10 mouse cellular contexts compared by ENCODE assay signal in the genomic region with DNA sequence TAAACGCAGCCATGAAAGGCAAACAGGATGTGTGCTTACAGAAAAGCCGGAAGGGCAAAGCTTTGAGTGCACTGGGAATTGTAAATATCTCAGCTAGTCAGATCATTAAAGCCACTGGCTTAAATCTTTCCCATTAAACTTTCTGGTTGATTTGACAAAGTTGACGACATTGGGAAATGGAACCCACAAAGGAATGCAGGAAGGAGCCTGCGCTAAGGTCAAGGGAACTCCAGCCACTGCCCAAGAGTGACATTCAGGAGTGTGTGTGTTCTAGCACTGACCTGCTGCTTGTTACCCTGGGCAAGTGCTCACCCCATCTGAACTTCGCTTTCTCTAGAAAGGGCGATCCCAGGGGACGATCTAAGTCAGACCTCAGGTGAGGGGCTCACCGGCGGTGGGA. TPM values are rescaled to one million over a fixed set of nuclear protein-coding genes. Genes with fewer than 3 reads are reported as not detected.
DNase-seq lines count a peak whose midpoint lies in the region; ATAC-seq and TF ChIP-seq lines count a peak whose summit lies in the region.
"Had no signal": no experiment of that assay in that cellular context is flagged by ENCODE, and none has a peak within 500 bp of the region (broad histone marks: within the 10 kb centered on the region; RNA-seq: fewer than 3 reads in every experiment).

No protein-coding gene starts in this region.

- 54% methylated on average over 9 of the region's 9 CpGs for WGBS in hindbrain, postnatal 0 days
- 52% methylated on average over 9 of the region's 9 CpGs for WGBS in hindbrain, embryonic 12.5 days
- 33% methylated on average over 9 of the region's 9 CpGs for WGBS in limb, embryonic 13.5 days

- DNase-seq in hindbrain, postnatal 0 days (ENCODE audit: low spot score) = no peak
- DNase-seq in MEL (ENCODE audit: low read depth, low spot score) = no peak
- peak; percentile 63 for DNase-seq in kidney, adult 11 months
- no peak for DNase-seq in cerebellum, adult 11 months
- DNase-seq: cerebellum, adult 18-20 months; layer of hippocampus, postnatal 36 days had no signal

- H3K27ac ChIP-seq in hindbrain, postnatal 0 days = no peak overlapping the region
- H3K27ac ChIP-seq in hindbrain, embryonic 12.5 days = no peak overlapping the region
- H3K27ac ChIP-seq in MEL (ENCODE audit: control insufficient read depth, low read depth, low read length) = peak overlapping the region; percentile 91; the same call in 1 of the 2 replicates
- H3K27ac ChIP-seq in limb, embryonic 13.5 days = no peak overlapping the region

- H3K4me1 ChIP-seq in hindbrain, postnatal 0 days (ENCODE audit: insufficient read depth, low read length) = peaks cover 17% of the 10 kb centered on the region
- H3K4me1 ChIP-seq in hindbrain, embryonic 12.5 days = peaks cover 30% of the 10 kb centered on the region
- H3K4me1 ChIP-seq in MEL (ENCODE audit: control insufficient read depth in 1 of 2, insufficient read depth in 2 of 2, low read length in 2 of 2) = peaks cover 15 to 40% of the 10 kb centered on the region in 2 experiments
- H3K4me1 ChIP-seq in limb, embryonic 13.5 days = peaks cover 41% of the 10 kb centered on the region

- TF ChIP-seq EP300 in MEL (IDR thresholded peaks at IDR 0.05; ENCODE audit: low read depth in 1 of 2, low read length in 2 of 2) = no peak

- H3K4me3 ChIP-seq in hindbrain, postnatal 0 days (ENCODE audit: low read length) = peak overlapping the region; percentile 6; the same call in 1 of the 2 replicates
- H3K4me3 ChIP-seq in hindbrain, embryonic 12.5 days = no peak overlapping the region
- H3K4me3 ChIP-seq in MEL (ENCODE audit: control insufficient read depth in 1 of 2, insufficient read depth in 1 of 2, low read depth in 2 of 2, low read length in 2 of 2) = no peak overlapping the region; a peak in 1 of 4 replicates
- peak overlapping the region; percentile 45; the same call in 1 of the 2 replicates for H3K4me3 ChIP-seq in limb, embryonic 13.5 days

- no peaks in the 10 kb centered on the region for H3K36me3 ChIP-seq in hindbrain, postnatal 0 days (ENCODE audit: insufficient read depth, low read length)
- H3K36me3 ChIP-seq in hindbrain, embryonic 12.5 days = no peaks in the 10 kb centered on the region
- peaks cover 14 to 32% of the 10 kb centered on the region in 2 experiments for H3K36me3 ChIP-seq in MEL (ENCODE audit: control insufficient read depth in 1 of 2, insufficient read depth in 2 of 2, low read length in 2 of 2)
- peaks cover 5% of the 10 kb centered on the region; the same call in 1 of the 2 replicates for H3K36me3 ChIP-seq in limb, embryonic 13.5 days

- H3K79me2 ChIP-seq in MEL (ENCODE audit: control insufficient read depth, insufficient read depth, low read length, poor library complexity) = peaks cover 42% of the 10 kb centered on the region

- no peak for TF ChIP-seq RAD21 in MEL (IDR thresholded peaks at IDR 0.05; ENCODE audit: low read depth, low read length)

- TF ChIP-seq POLR2A in MEL (IDR thresholded peaks at IDR 0.05; ENCODE audit: control insufficient read depth in 1 of 2, insufficient read depth in 1 of 2, low read depth in 1 of 2, low read length in 2 of 2, poor library complexity in 1 of 2) = no peak

- no peak overlapping the region for H3K4me2 ChIP-seq in hindbrain, postnatal 0 days (ENCODE audit: low read depth, low read length)
- no peak overlapping the region for H3K4me2 ChIP-seq in hindbrain, embryonic 12.5 days (replicated peaks)
- H3K4me2 ChIP-seq in limb, embryonic 13.5 days (replicated peaks) = 0 out of 2 replicates have a peak overlapping the region, but pooled peaks have one; percentile 23

- no peak for TF ChIP-seq CTCF in hindbrain, postnatal 0 days (IDR thresholded peaks at IDR 0.05; ENCODE audit: low read depth)
- TF ChIP-seq CTCF in MEL (IDR thresholded peaks at IDR 0.05 in 2 of 3, conservative IDR thresholded peaks at IDR 0.05 in 1 of 3; ENCODE audit: control insufficient read depth in 1 of 3, insufficient read depth in 1 of 3, low read depth in 2 of 3, low read length in 3 of 3, poor library complexity in 1 of 3, severe bottlenecking in 1 of 3) = no peak

- ATAC-seq in hindbrain, postnatal 0 days = no peak
- ATAC-seq in hindbrain, embryonic 12.5 days (ENCODE audit: low FRiP score) = no peak
- ATAC-seq in limb, embryonic 13.5 days (ENCODE audit: low FRiP score, low read depth) = no peak
- no peak for ATAC-seq in granulocyte monocyte progenitor cell, adult 5-6 weeks (replicated peaks; ENCODE audit: poor library complexity, severe bottlenecking)

- H3K27me3 ChIP-seq in hindbrain, postnatal 0 days (ENCODE audit: insufficient read depth, low read length) = peaks cover 33% of the 10 kb centered on the region
- peaks cover 55% of the 10 kb centered on the region for H3K27me3 ChIP-seq in hindbrain, embryonic 12.5 days
- H3K27me3 ChIP-seq in MEL (ENCODE audit: control insufficient read depth in 1 of 2, insufficient read depth in 2 of 2, low read length in 2 of 2) = no peaks in the 10 kb centered on the region
- peaks cover 61% of the 10 kb centered on the region for H3K27me3 ChIP-seq in limb, embryonic 13.5 days

- H3K9ac ChIP-seq in hindbrain, postnatal 0 days (replicated peaks; ENCODE audit: low read length) = no peak overlapping the region
- H3K9ac ChIP-seq in hindbrain, embryonic 12.5 days = no peak overlapping the region
- peak overlapping the region; percentile 77 for H3K9ac ChIP-seq in MEL (ENCODE audit: control insufficient read depth, low read depth, low read length, poor library complexity, severe bottlenecking)
- no peak overlapping the region for H3K9ac ChIP-seq in limb, embryonic 13.5 days

- H3K9me3 ChIP-seq in hindbrain, postnatal 0 days (ENCODE audit: low read length) = no peaks in the 10 kb centered on the region
- no peaks in the 10 kb centered on the region for H3K9me3 ChIP-seq in hindbrain, embryonic 12.5 days (replicated peaks)
- no peaks in the 10 kb centered on the region for H3K9me3 ChIP-seq in MEL (replicated peaks; ENCODE audit: insufficient read depth, low read length)
- H3K9me3 ChIP-seq in limb, embryonic 13.5 days = no peaks in the 10 kb centered on the region

RNA-seq across cellular contexts. Expression of a gene that starts 3.2 kb away (rescaled TPM):
- total RNA-seq in hindbrain, postnatal 0 days (2014; rRNA removed) = 0.89 and 1.7 TPM in 2 replicates
- polyA plus RNA-seq in hindbrain, postnatal 0 days (2015; fragmentation: Nextera tagmentation; extraction: Ambion mirVana) = 2.3 TPM in 2 replicates
- 4.3 TPM in 2 replicates for polyA plus RNA-seq in hindbrain, embryonic 12.5 days (2016; fragmentation: Nextera tagmentation; extraction: Ambion mirVana)
- total RNA-seq in MEL (2012; rRNA removed) = 139 and 192 TPM in 2 replicates
- polyA plus RNA-seq in MEL (2012; ENCODE audit: insufficient read depth in 1 of 2, insufficient read length in 2 of 2, low read depth in 1 of 2, low replicate concordance in 2 of 2, missing spikeins in 1 of 2) = 100 to 1,000 TPM in 1 of 2 experiments, not detected in 1; 440 TPM
- 6.2 and 6.3 TPM in 2 replicates for polyA plus RNA-seq in limb, embryonic 13.5 days (2015; fragmentation: Nextera tagmentation; extraction: Ambion mirVana)
- total RNA-seq in granulocyte monocyte progenitor cell, adult 5-6 weeks (2014; fragmentation: Nextera tagmentation) = 0.21 and 0.41 TPM in 2 replicates
- 0.77 TPM in 1 of 2 replicates, not detected in the other for total RNA-seq in granulocyte monocyte progenitor cell, adult 5-6 weeks (2017)

RNA-seq across cellular contexts. Expression of a gene that starts 4.6 kb away (rescaled TPM):
- total RNA-seq in hindbrain, postnatal 0 days (2014; rRNA removed) = 27.8 and 35.8 TPM in 2 replicates
- polyA plus RNA-seq in hindbrain, postnatal 0 days (2015; fragmentation: Nextera tagmentation; extraction: Ambion mirVana) = 8.0 and 9.0 TPM in 2 replicates
- 7.2 and 9.5 TPM in 2 replicates for polyA plus RNA-seq in hindbrain, embryonic 12.5 days (2016; fragmentation: Nextera tagmentation; extraction: Ambion mirVana)
- total RNA-seq in MEL (2012; rRNA removed) = 12.7 and 17.2 TPM in 2 replicates
- 10 to 100 TPM in 1 of 2 experiments, not detected in 1; 19.3 TPM for polyA plus RNA-seq in MEL (2012; ENCODE audit: insufficient read depth in 1 of 2, insufficient read length in 2 of 2, low read depth in 1 of 2, low replicate concordance in 2 of 2, missing spikeins in 1 of 2)
- polyA plus RNA-seq in limb, embryonic 13.5 days (2015; fragmentation: Nextera tagmentation; extraction: Ambion mirVana) = 4.9 and 6.2 TPM in 2 replicates
- total RNA-seq in granulocyte monocyte progenitor cell, adult 5-6 weeks (2014; fragmentation: Nextera tagmentation) = 7.8 and 9.9 TPM in 2 replicates
- 7.6 and 8.2 TPM in 2 replicates for total RNA-seq in granulocyte monocyte progenitor cell, adult 5-6 weeks (2017)

RNA-seq across cellular contexts. Expression of a gene that starts 23.3 kb away (rescaled TPM):
- 147 and 151 TPM in 2 replicates for total RNA-seq in hindbrain, postnatal 0 days (2014; rRNA removed)
- 85.6 and 95.2 TPM in 2 replicates for polyA plus RNA-seq in hindbrain, postnatal 0 days (2015; fragmentation: Nextera tagmentation; extraction: Ambion mirVana)
- polyA plus RNA-seq in hindbrain, embryonic 12.5 days (2016; fragmentation: Nextera tagmentation; extraction: Ambion mirVana) = 48.3 and 54.9 TPM in 2 replicates
- total RNA-seq in MEL (2012; rRNA removed) = 1.3 and 1.4 TPM in 2 replicates
- polyA plus RNA-seq in MEL (2012; ENCODE audit: insufficient read depth in 1 of 2, insufficient read length in 2 of 2, low read depth in 1 of 2, low replicate concordance in 2 of 2, missing spikeins in 1 of 2) = 10 to 100 TPM in 1 of 2 experiments, not detected in 1; 13.9 TPM
- polyA plus RNA-seq in limb, embryonic 13.5 days (2015; fragmentation: Nextera tagmentation; extraction: Ambion mirVana) = 8.5 and 9.1 TPM in 2 replicates
- 0.58 and 1.4 TPM in 2 replicates for total RNA-seq in granulocyte monocyte progenitor cell, adult 5-6 weeks (2014; fragmentation: Nextera tagmentation)
- not detected in 2 replicates for total RNA-seq in granulocyte monocyte progenitor cell, adult 5-6 weeks (2017)

RNA-seq across cellular contexts. Expression of a gene that starts 29.1 kb away (rescaled TPM):
- 4.2 and 5.1 TPM in 2 replicates for total RNA-seq in hindbrain, postnatal 0 days (2014; rRNA removed)
- 2.5 and 3.5 TPM in 2 replicates for polyA plus RNA-seq in hindbrain, postnatal 0 days (2015; fragmentation: Nextera tagmentation; extraction: Ambion mirVana)
- polyA plus RNA-seq in hindbrain, embryonic 12.5 days (2016; fragmentation: Nextera tagmentation; extraction: Ambion mirVana) = 1.9 TPM in 2 replicates
- not detected in 2 replicates for total RNA-seq in MEL (2012; rRNA removed)
- polyA plus RNA-seq in MEL (2012; ENCODE audit: insufficient read depth in 1 of 2, insufficient read length in 2 of 2, low read depth in 1 of 2, low replicate concordance in 2 of 2, missing spikeins in 1 of 2) = not detected
- 1.6 TPM in 2 replicates for polyA plus RNA-seq in limb, embryonic 13.5 days (2015; fragmentation: Nextera tagmentation; extraction: Ambion mirVana)
- total RNA-seq in granulocyte monocyte progenitor cell, adult 5-6 weeks (2014; fragmentation: Nextera tagmentation) = not detected in 2 replicates
- total RNA-seq in granulocyte monocyte progenitor cell, adult 5-6 weeks (2017) = not detected in 2 replicates
- total RNA-seq: hematopoietic stem cell, adult 5-6 weeks had no signal

RNA-seq across cellular contexts. Expression of a gene that starts 32.8 kb away (rescaled TPM):
- 34.9 and 52.0 TPM in 2 replicates for total RNA-seq in hindbrain, postnatal 0 days (2014; rRNA removed)
- polyA plus RNA-seq in hindbrain, postnatal 0 days (2015; fragmentation: Nextera tagmentation; extraction: Ambion mirVana) = 56.2 and 56.3 TPM in 2 replicates
- polyA plus RNA-seq in hindbrain, embryonic 12.5 days (2016; fragmentation: Nextera tagmentation; extraction: Ambion mirVana) = 37.0 and 37.5 TPM in 2 replicates
- total RNA-seq in MEL (2012; rRNA removed) = 118 and 128 TPM in 2 replicates
- polyA plus RNA-seq in MEL (2012; ENCODE audit: insufficient read depth in 1 of 2, insufficient read length in 2 of 2, low read depth in 1 of 2, low replicate concordance in 2 of 2, missing spikeins in 1 of 2) = 100 to 1,000 TPM in 1 of 2 experiments, not detected in 1; 114 TPM
- polyA plus RNA-seq in limb, embryonic 13.5 days (2015; fragmentation: Nextera tagmentation; extraction: Ambion mirVana) = 41.3 and 46.5 TPM in 2 replicates
- 40.4 and 75.8 TPM in 2 replicates for total RNA-seq in granulocyte monocyte progenitor cell, adult 5-6 weeks (2014; fragmentation: Nextera tagmentation)
- 21.1 and 33.3 TPM in 2 replicates for total RNA-seq in granulocyte monocyte progenitor cell, adult 5-6 weeks (2017)

Comparison
In these comparisons a context has a peak if more than half of its experiments do, and no peak if none do; other contexts are left out.
1. H3K4me3 ChIP-seq: peak in hindbrain, postnatal 0 days (single experiment) and limb, embryonic 13.5 days (single experiment); none in hindbrain, embryonic 12.5 days (single experiment) and MEL (0 of 2).